Mouse (Mus musculus) megakaryocyte, embryonic 14.5 days (primary cell): ENCODE data around the gene Flt3l. TPM values are rescaled to one million over a fixed set of nuclear protein-coding genes. Genes with fewer than 3 reads are reported as not detected.
"Not testable (repeated sequence)": the region's sequence is repeated elsewhere in the genome, so short reads cannot be mapped to it uniquely, and the experiment has no call there.

ENCODE experiments used
- H3K27me3 ChIP-seq: replicated peaks from 2 replicates; pipeline ENCODE3; 2012; ENCODE audit warnings: inconsistent platforms
- H3K36me3 ChIP-seq: replicated peaks from 2 replicates; pipeline ENCODE3; 2012; ENCODE audit warnings: low read length, inconsistent platforms, mixed read lengths
- H3K4me1 ChIP-seq: 2 replicates; pipeline ENCODE4 v1.6.1; 2012; ENCODE audit warnings: inconsistent platforms
- H3K4me3 ChIP-seq: replicated peaks from 2 replicates; pipeline ENCODE3; 2012; ENCODE audit warnings: moderate library complexity, mild to moderate bottlenecking, inconsistent platforms
- H3K9me3 ChIP-seq: 2 replicates; pipeline ENCODE4 v1.6.1; 2012; ENCODE audit warnings: inconsistent platforms
- FLI1 ChIP-seq: IDR thresholded peaks from 2 replicates; pipeline ENCODE4 v1.6.1; 2012; ENCODE audit warnings: low read length, inconsistent platforms, mixed read lengths
- GATA1 ChIP-seq: IDR thresholded peaks from 3 replicates; pipeline ENCODE4 v1.6.1; 2012; ENCODE audit warnings: mixed read lengths, low read length, inconsistent platforms, borderline replicate concordance
- polyA plus RNA-seq: library from polyadenylated mRNA; stranded (reverse); fragments of >175 nt; gene quantifications from 2 replicates; pipeline ENCODE4 v1.2.3, GENCODE M21; 2012; ENCODE audit warnings: low replicate concordance; ENCODE audit not compliant: insufficient read depth

Flt3l gene
- polyA plus RNA-seq, 1 experiment: 78.6 TPM

GRCm38 (mm10) chr7:45126844-45127699, 9.2 kb downstream of the Flt3l start:
- Histone ChIP-seq H3K27me3 (no peaks in the 10 kb centered on the region), H3K36me3 (peaks cover 61% of the 10 kb centered on the region), H3K9me3 (no peaks in the 10 kb centered on the region), H3K4me3 (peak overlapping the region; percentile 98), H3K4me1 (peaks cover 75% of the 10 kb centered on the region)
- no peak for TF ChIP-seq FLI1
- TF ChIP-seq GATA1: no peak

GRCm38 (mm10) chr7:45126147-45126843, 9.9 kb downstream of the Flt3l start:
- peaks cover 76% of the 10 kb centered on the region for H3K4me1 ChIP-seq
- peak overlapping the region; percentile 98 for H3K4me3 ChIP-seq
- H3K27me3 ChIP-seq: no peaks in the 10 kb centered on the region
- no peaks in the 10 kb centered on the region for H3K9me3 ChIP-seq
- peaks cover 61% of the 10 kb centered on the region for H3K36me3 ChIP-seq
- no peak for TF ChIP-seq FLI1
- no peak for TF ChIP-seq GATA1

GRCm38 (mm10) chr7:45125649-45126048, 10.6 kb downstream of the Flt3l start:
- not testable (repeated sequence) for H3K27me3 ChIP-seq, H3K4me3 ChIP-seq, H3K9me3 ChIP-seq
- Histone ChIP-seq H3K36me3 (peaks cover 62% of the 10 kb centered on the region), H3K4me1 (peaks cover 77% of the 10 kb centered on the region)

- Histone ChIP-seq H3K36me3 (peaks cover 64% of the 10 kb centered on the region), H3K9me3 (no peaks in the 10 kb centered on the region), H3K4me3 (no peak overlapping the region), H3K27me3 (no peaks in the 10 kb centered on the region), H3K4me1 (peaks cover 79% of the 10 kb centered on the region)
- TF ChIP-seq GATA1 (no peak), FLI1 (no peak)
Observed at GRCm38 (mm10) chr7:45125144-45125600, 11.1 kb downstream of the Flt3l start.

- peaks cover 69% of the 10 kb centered on the region for H3K36me3 ChIP-seq
- peaks cover 78% of the 10 kb centered on the region for H3K4me1 ChIP-seq
- H3K9me3 ChIP-seq: no peaks in the 10 kb centered on the region
- H3K4me3 ChIP-seq: peak within 1 kb of the TSS; percentile 99
- H3K27me3 ChIP-seq: no peaks in the 10 kb centered on the region
- TF ChIP-seq FLI1 (peak; percentile 95), GATA1 (0 out of 3 replicates have a peak, but pooled peaks have one; percentile 27)
Observed at GRCm38 (mm10) chr7:45124224-45125143, 11.7 kb downstream of the Flt3l start, which contains the start of gene Rps11. Gene Rps11, minus strand, starts transcription at chr7:45124439.

- peaks cover 77% of the 10 kb centered on the region for H3K36me3 ChIP-seq
Observed at GRCm38 (mm10) chr7:45123186-45123570, 13.1 kb downstream of the Flt3l start.

GRCm38 (mm10) chr7:45122561-45123185, 13.6 kb downstream of the Flt3l start:
- Histone ChIP-seq H3K36me3 (peaks cover 82% of the 10 kb centered on the region), H3K9me3 (no peaks in the 10 kb centered on the region), H3K4me1 (peaks cover 81% of the 10 kb centered on the region), H3K27me3 (no peaks in the 10 kb centered on the region), H3K4me3 (peak overlapping the region; percentile 99)
- TF ChIP-seq FLI1 (no peak), GATA1 (no peak)

More at GRCm38 (mm10) chr7:45123186-45123570, 13.1 kb downstream of the Flt3l start:
- peak overlapping the region; percentile 99 for H3K4me3 ChIP-seq
- no peaks in the 10 kb centered on the region for H3K9me3 ChIP-seq
- peaks cover 78% of the 10 kb centered on the region for H3K4me1 ChIP-seq
- H3K27me3 ChIP-seq: no peaks in the 10 kb centered on the region
- TF ChIP-seq GATA1 (no peak), FLI1 (no peak)

GRCm38 (mm10) chr7:45121966-45122365, 14.3 kb downstream of the Flt3l start:
- peaks cover 77% of the 10 kb centered on the region for H3K36me3 ChIP-seq
- no peaks in the 10 kb centered on the region for H3K9me3 ChIP-seq
- H3K27me3 ChIP-seq: no peaks in the 10 kb centered on the region
- peak overlapping the region; percentile 73 for H3K4me3 ChIP-seq
- TF ChIP-seq FLI1 (no peak), GATA1 (no peak)
- H3K4me1 ChIP-seq: peaks cover 77% of the 10 kb centered on the region

GRCm38 (mm10) chr7:45121404-45121803, 14.8 kb downstream of the Flt3l start:
- Histone ChIP-seq H3K4me1 (peaks cover 71% of the 10 kb centered on the region), H3K27me3 (no peaks in the 10 kb centered on the region), H3K9me3 (no peaks in the 10 kb centered on the region), H3K36me3 (peaks cover 72% of the 10 kb centered on the region), H3K4me3 (peak overlapping the region; percentile 73)
- TF ChIP-seq GATA1 (no peak), FLI1 (no peak)
